Mouse (Mus musculus) limb, embryonic 15.5 days (tissue): ENCODE results near the gene Med13l. TPM values are rescaled to one million over a fixed set of nuclear protein-coding genes. Genes with fewer than 3 reads are reported as not detected.

Experiments used
- ATAC-seq: fragments of 200-750 bp; cut with Nextera tagmentation; 2 replicates; pipeline ENCODE4 v1.8.0; 2017; ENCODE audit warnings: low read depth, moderate TSS enrichment; ENCODE audit not compliant: insufficient number of reproducible peaks, low FRiP score, low TSS enrichment
- H3K27ac ChIP-seq: fragments of 300-500 bp; sonication (generic); 2 replicates; pipeline ENCODE4 v1.5.1; 2015; ENCODE audit warnings: moderate library complexity, mild to moderate bottlenecking, inconsistent platforms
- H3K27me3 ChIP-seq: fragments of 300-500 bp; sonication (generic); 2 replicates; pipeline ENCODE4 v1.6.1; 2015; ENCODE audit warnings: inconsistent platforms
- H3K36me3 ChIP-seq: fragments of 300-500 bp; sonication (generic); 2 replicates; pipeline ENCODE4 v1.6.1; 2015; ENCODE audit warnings: inconsistent platforms
- H3K4me1 ChIP-seq: fragments of 300-500 bp; sonication (generic); 2 replicates; pipeline ENCODE4 v1.6.1; 2015; ENCODE audit warnings: inconsistent platforms
- H3K4me2 ChIP-seq: fragments of 300-500 bp; sonication (generic); 2 replicates; pipeline ENCODE4 v1.6.1; 2015; ENCODE audit warnings: mild to moderate bottlenecking, inconsistent platforms
- H3K4me3 ChIP-seq: fragments of 300-500 bp; sonication (generic); 2 replicates; pipeline ENCODE4 v1.5.1; 2015; ENCODE audit warnings: mild to moderate bottlenecking, inconsistent platforms
- H3K9ac ChIP-seq: fragments of 300-500 bp; sonication (generic); 2 replicates; pipeline ENCODE4 v1.6.1; 2015; ENCODE audit warnings: inconsistent platforms
- H3K9me3 ChIP-seq: fragments of 300-500 bp; sonication (generic); 2 replicates; pipeline ENCODE4 v1.6.1; 2016; ENCODE audit warnings: inconsistent platforms
- WGBS: fragments of 180-500 bp; shearing (Covaris S2); methylation state at CpG from one replicate; pipeline ENCODE4 v1.1.7; 2015; 5-methylcytosine and 5-hydroxymethylcytosine counted together
- polyA plus RNA-seq: library from polyadenylated mRNA; unstranded; fragments of >200 nt; fragmentation: Nextera tagmentation; extraction: Ambion mirVana; gene quantifications from 2 replicates; pipeline ENCODE4 v1.2.1, GENCODE M21; 2015

Gene Med13l
- polyA plus RNA-seq, 1 experiment from 2014 or later, result 16.5 TPM

- ATAC-seq, result no peak
- H3K4me3 ChIP-seq, result no peak overlapping the region
- no peak overlapping the region for H3K27ac ChIP-seq
- H3K9ac ChIP-seq, result no peak overlapping the region
- no peaks in the 10 kb centered on the region for H3K36me3 ChIP-seq
- peaks cover 32% of the 10 kb centered on the region for H3K4me1 ChIP-seq
- H3K27me3 ChIP-seq, result no peaks in the 10 kb centered on the region
- no peak overlapping the region for H3K4me2 ChIP-seq
- H3K9me3 ChIP-seq, result no peaks in the 10 kb centered on the region
Observed at GRCm38 (mm10) chr5:118672111-118672510, 111.6 kb downstream of the Med13l start.

- Histone ChIP-seq H3K4me1 (peaks cover 35% of the 10 kb centered on the region), H3K4me2 (no peak overlapping the region), H3K27ac (no peak overlapping the region), H3K9ac (no peak overlapping the region), H3K27me3 (no peaks in the 10 kb centered on the region), H3K36me3 (peaks cover 3% of the 10 kb centered on the region; the same call in 1 of the 2 replicates), H3K4me3 (no peak overlapping the region), H3K9me3 (no peaks in the 10 kb centered on the region)
- 54% methylated on average over 5 of the region's 5 CpGs for WGBS
- no peak for ATAC-seq
Observed at GRCm38 (mm10) chr5:118673859-118674258, 113.4 kb downstream of the Med13l start.

DNA sequence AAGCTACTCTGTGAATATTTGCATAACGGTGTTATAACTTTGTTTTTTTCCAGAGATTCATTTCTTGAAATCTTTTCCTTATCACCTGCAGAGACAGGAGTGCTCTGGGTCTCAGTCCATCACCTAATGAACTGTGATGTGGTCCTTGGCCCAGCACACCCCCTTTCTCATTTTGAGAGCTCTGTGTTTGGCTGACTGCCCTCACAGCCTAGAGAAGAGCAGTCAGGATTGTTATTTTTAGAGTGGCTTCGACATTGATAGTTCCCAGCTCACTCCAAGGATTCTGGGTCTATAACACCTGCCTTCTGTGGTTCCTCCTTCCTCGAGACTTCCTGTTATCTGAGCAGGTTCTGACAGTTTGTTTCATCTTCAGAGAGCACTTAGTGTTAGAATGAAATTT is 113.8 kb downstream of the Med13l start:
- 50% methylated on average over 3 of the region's 3 CpGs for WGBS
- Histone ChIP-seq H3K27me3 (no peaks in the 10 kb centered on the region), H3K4me1 (peaks cover 33% of the 10 kb centered on the region), H3K9ac (no peak overlapping the region), H3K9me3 (no peaks in the 10 kb centered on the region), H3K36me3 (peaks cover 3% of the 10 kb centered on the region; the same call in 1 of the 2 replicates), H3K4me2 (no peak overlapping the region), H3K4me3 (no peak overlapping the region), H3K27ac (no peak overlapping the region)
- ATAC-seq, result no peak

- 53% methylated on average over 3 of the region's 3 CpGs for WGBS
- no peak for ATAC-seq
- Histone ChIP-seq H3K4me3 (no peak overlapping the region), H3K9ac (no peak overlapping the region), H3K4me2 (no peak overlapping the region), H3K27me3 (no peaks in the 10 kb centered on the region), H3K4me1 (peaks cover 34% of the 10 kb centered on the region), H3K27ac (no peak overlapping the region), H3K9me3 (no peaks in the 10 kb centered on the region), H3K36me3 (peaks cover 7% of the 10 kb centered on the region; the same call in 1 of the 2 replicates)
Observed at GRCm38 (mm10) chr5:118675697-118676096, 115.2 kb downstream of the Med13l start.

DNA sequence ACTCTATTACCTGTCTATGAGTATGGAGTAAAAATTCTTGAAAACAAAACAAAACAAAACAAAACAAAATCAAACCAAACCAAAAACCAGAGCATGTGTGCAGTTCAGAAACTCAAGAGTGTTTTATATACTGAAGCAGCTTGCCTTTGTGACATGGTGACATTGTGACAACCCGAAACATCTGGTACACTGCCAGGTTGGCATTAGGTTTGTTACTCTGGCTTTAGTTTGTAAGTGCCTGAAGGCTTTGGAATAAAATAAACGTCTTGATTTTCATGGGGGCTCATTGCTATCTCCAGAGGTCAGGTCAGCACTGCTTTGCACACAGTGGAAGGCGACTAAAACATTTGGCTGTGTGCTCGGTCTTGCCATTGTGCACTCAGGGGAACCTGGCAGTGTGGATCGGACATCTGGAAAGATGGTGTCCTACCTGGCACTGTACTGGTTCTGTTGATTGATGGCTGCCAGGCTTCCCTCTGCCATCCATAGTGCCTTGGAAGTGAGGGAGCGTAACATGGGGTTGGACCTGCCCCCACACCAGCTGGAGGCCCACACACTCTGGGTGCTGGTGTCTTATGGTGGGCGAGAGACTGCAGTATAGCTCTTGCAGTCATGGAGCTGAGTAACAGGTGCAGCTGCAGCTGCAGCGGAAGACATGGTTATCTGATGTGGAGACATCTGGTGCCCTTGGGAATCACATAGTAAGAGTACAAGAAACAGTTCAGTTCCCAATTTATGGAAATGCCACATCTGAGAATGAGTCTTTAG is 115.9 kb downstream of the Med13l start:
- peaks cover 34% of the 10 kb centered on the region for H3K4me1 ChIP-seq

DNA sequence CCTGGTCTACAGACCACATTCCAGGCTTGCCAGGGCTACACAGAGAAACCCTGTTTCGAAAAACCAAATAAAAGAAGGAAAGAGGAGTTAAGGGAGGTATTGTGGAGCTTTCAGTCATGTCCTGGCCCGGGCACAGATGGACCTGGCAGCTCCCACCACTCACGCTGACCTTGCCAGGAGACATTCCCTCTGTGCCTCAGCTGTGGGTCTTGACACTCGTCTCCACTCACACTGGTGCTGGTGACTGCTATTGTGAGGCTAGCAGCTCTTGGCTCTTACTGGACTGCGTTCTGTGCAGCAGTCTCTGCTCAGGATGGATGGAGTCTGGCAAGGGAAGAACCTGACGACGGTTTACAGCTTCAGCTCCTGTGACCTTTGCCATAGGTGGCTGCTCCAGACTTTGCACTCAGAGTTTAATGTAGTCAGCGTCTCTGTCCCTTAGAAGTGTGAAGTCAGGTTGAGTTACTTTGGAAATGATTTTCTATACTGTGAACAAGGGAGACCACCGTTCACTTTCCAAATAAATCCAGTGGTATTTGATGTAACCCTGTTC is 118.9 kb downstream of the Med13l start:
- Histone ChIP-seq H3K36me3 (peaks cover 24% of the 10 kb centered on the region), H3K27me3 (no peaks in the 10 kb centered on the region), H3K27ac (no peak overlapping the region), H3K4me2 (no peak overlapping the region), H3K4me1 (peaks cover 24% of the 10 kb centered on the region), H3K4me3 (no peak overlapping the region), H3K9ac (no peak overlapping the region), H3K9me3 (no peaks in the 10 kb centered on the region)
- WGBS, result 67% methylated on average over 9 of the region's 9 CpGs
- no peak for ATAC-seq

More for the DNA sequence above, 115.9 kb downstream of the Med13l start:
- Histone ChIP-seq H3K4me2 (no peak overlapping the region), H3K36me3 (peaks cover 13% of the 10 kb centered on the region), H3K27ac (no peak overlapping the region), H3K27me3 (no peaks in the 10 kb centered on the region), H3K4me3 (no peak overlapping the region), H3K9me3 (no peaks in the 10 kb centered on the region), H3K9ac (no peak overlapping the region)
- ATAC-seq, result no peak
- 76% methylated on average over 8 of the region's 8 CpGs for WGBS

GRCm38 (mm10) chr5:118680853-118681252 is 120.4 kb downstream of the Med13l start:
- H3K9ac ChIP-seq, result no peak overlapping the region
- H3K9me3 ChIP-seq, result no peaks in the 10 kb centered on the region
- WGBS, result 93% methylated on average over 13 of the region's 13 CpGs
- no peak for ATAC-seq
- H3K27ac ChIP-seq, result no peak overlapping the region
- H3K27me3 ChIP-seq, result no peaks in the 10 kb centered on the region
- no peak overlapping the region for H3K4me3 ChIP-seq
- H3K4me2 ChIP-seq, result no peak overlapping the region
- peaks cover 13% of the 10 kb centered on the region for H3K4me1 ChIP-seq
- peaks cover 24% of the 10 kb centered on the region for H3K36me3 ChIP-seq

DNA sequence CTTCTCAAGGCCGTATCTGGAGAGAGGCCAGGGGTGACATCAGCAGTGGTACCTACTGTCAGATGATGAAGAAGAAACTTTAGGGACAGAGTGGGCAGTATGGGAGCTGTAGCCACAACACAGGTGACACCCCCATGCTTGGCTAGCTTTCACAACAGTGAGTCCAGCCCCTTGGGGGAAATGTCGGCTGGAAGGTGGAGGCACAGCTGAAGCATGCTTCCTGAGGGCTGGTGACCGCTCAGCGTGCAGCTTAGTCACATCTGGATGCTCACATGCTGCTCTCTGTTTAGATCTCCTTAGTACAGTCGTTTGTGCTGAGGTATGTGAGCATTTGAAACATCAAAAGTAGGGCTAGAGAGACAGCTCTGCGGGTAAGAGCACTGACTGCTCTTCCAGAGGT is 121.5 kb downstream of the Med13l start:
- Histone ChIP-seq H3K27ac (no peak overlapping the region), H3K4me3 (no peak overlapping the region), H3K4me1 (peaks cover 9% of the 10 kb centered on the region), H3K36me3 (peaks cover 24% of the 10 kb centered on the region), H3K9me3 (no peaks in the 10 kb centered on the region), H3K4me2 (no peak overlapping the region), H3K27me3 (no peaks in the 10 kb centered on the region), H3K9ac (no peak overlapping the region)
- 83% methylated on average over 6 of the region's 6 CpGs for WGBS
- ATAC-seq, result no peak

GRCm38 (mm10) chr5:118685145-118685544 is 124.7 kb downstream of the Med13l start:
- Histone ChIP-seq H3K27ac (no peak overlapping the region), H3K4me1 (peaks cover 19% of the 10 kb centered on the region; the same call in 1 of the 2 replicates), H3K27me3 (no peaks in the 10 kb centered on the region), H3K4me3 (no peak overlapping the region), H3K9me3 (no peaks in the 10 kb centered on the region), H3K36me3 (peaks cover 21% of the 10 kb centered on the region), H3K4me2 (no peak overlapping the region), H3K9ac (no peak overlapping the region)
- WGBS, result 86% methylated on average over 8 of the region's 8 CpGs
- no peak for ATAC-seq

DNA sequence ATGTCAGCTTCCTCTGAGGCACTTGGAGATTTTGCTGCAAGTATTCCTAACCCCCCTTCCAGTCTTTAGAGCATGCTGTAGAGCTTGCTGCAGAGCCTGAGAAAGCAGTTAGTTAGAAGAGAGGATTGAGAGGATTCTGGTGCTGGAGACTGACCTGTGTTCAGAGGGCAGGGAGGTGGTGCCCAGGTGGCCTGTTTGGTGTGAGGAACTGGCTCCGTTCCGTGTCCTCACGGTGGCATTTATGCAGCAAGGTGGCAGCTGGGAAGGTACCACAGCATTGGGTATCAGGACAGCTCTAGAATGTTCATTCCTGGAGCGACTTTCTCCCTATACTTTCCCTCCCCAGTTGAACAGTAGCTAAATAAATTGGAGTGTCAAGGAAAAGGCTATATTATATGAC is 125.5 kb downstream of the Med13l start:
- H3K4me2 ChIP-seq, result no peak overlapping the region
- no peak for ATAC-seq
- 89% methylated on average over 4 of the region's 4 CpGs for WGBS

DNA sequence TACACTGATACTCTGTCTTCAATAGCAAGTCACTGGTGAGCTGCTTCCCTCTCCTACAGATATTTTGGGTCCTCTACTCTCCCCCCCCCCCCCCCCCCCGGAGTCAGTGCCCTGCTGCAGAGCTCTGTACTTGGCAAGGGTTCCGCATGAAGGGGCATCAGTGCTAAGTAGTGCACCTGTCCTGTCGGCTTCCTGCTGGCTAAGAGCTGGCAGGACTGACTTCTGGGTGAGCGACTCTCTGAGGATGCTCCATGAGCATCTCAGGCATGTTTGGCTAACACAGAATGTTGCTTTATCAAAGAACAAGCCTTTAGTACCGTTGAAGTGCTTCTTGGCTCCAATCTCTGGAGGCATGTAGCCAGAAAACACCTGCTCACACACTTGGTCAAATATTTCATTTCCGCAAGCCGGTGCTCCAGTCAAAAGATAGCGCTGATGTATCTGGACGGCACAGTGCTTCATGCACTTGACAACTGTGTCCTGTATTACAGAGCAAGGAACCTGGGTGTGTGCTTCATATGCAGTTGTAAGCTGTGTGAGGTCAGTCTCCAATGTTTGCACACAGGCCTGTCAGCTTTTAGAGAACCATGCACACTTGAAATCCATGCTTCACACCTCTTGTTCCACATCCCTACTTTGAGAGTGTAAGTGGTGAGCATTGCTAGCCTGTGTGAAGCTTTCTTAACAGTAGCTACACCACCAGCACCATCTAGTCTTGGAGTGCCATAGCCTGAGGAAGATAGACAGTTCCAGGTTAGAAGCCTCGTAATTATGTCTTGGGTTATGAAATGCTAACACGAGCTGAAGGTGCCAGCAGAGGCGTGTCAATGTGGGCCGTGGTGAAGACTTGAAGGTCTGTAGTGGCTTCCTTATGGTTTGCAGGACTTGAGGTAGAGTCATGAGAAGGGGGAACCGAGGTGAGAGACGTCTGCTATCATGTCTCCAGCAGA is 128.7 kb downstream of the Med13l start:
- H3K36me3 ChIP-seq, result no peaks in the 10 kb centered on the region

More for the DNA sequence above, 125.5 kb downstream of the Med13l start:
- no peak overlapping the region for H3K9ac ChIP-seq
- H3K9me3 ChIP-seq, result no peaks in the 10 kb centered on the region
- H3K36me3 ChIP-seq, result peaks cover 14% of the 10 kb centered on the region
- no peaks in the 10 kb centered on the region for H3K27me3 ChIP-seq
- H3K4me1 ChIP-seq, result peaks cover 19% of the 10 kb centered on the region; the same call in 1 of the 2 replicates
- no peak overlapping the region for H3K27ac ChIP-seq
- H3K4me3 ChIP-seq, result no peak overlapping the region

More for the DNA sequence above, 128.7 kb downstream of the Med13l start:
- 77% methylated on average over 15 of the region's 15 CpGs for WGBS
- Histone ChIP-seq H3K9me3 (no peaks in the 10 kb centered on the region), H3K4me1 (peaks cover 22% of the 10 kb centered on the region; the same call in 1 of the 2 replicates), H3K27me3 (no peaks in the 10 kb centered on the region), H3K4me2 (no peak overlapping the region), H3K9ac (no peak overlapping the region), H3K4me3 (no peak overlapping the region), H3K27ac (no peak overlapping the region)
- no peak for ATAC-seq
